Mouse (Mus musculus) C2C12 (cell line): ENCODE results near the gene Capns2.

Source experiments
- CTCF ChIP-seq: IDR thresholded peaks from one replicate; pipeline ENCODE4 v1.5.1; 2011; ENCODE audit not compliant: control insufficient read depth, insufficient read depth, insufficient read length
- FOSL1 ChIP-seq: IDR thresholded peaks from one replicate; pipeline ENCODE4 v1.8.0; 2011; ENCODE audit warnings: mild to moderate bottlenecking, low read length; ENCODE audit not compliant: poor library complexity, insufficient read depth, severe bottlenecking
- MAX ChIP-seq: IDR thresholded peaks from one replicate; pipeline ENCODE4 v1.6.1; 2011; ENCODE audit warnings: mild to moderate bottlenecking, control low read depth
- MYOG ChIP-seq: IDR thresholded peaks from one replicate; pipeline ENCODE4 v1.6.1; 2011; ENCODE audit not compliant: control insufficient read depth, insufficient read length; ENCODE audit errors: extremely low read depth
- USF1 ChIP-seq: IDR thresholded peaks from one replicate; pipeline ENCODE4 v1.6.1; 2011; ENCODE audit warnings: low read depth, mild to moderate bottlenecking, control low read depth, moderate library complexity

DNA sequence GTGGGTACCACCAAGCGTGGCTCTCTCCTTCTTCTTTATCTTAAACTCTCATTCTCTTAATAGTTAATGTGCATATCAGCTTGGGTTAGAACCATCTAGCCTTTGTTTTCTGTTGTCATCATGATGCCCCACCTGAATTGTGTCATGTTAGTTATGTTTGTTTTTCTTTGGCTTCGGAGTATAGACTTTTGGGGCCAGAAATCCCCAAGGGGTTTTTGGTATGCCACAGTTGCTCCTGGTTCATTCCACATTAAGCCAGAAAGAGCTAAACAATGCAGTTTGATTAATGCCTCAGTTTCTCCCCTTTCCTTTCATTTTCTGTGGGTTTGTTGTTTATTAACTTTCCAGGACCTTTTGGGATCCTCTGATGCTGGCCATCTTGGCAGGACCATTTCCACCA lies 7.2 kb downstream of the Capns2 start:
- TF ChIP-seq CTCF (no peak), FOSL1 (no peak), MYOG (no peak), USF1 (no peak), MAX (no peak)
